ENCODE assay signal across 12 mouse cellular contexts in genomic region chr7:128022974-128023373, GRCm38 (mm10). TPM values are rescaled to one million over a fixed set of nuclear protein-coding genes. Genes with fewer than 3 reads are reported as not detected.
A peak's percentile ranks its signal among the peaks of the same experiment; 100 is the strongest.
DNase-seq lines count a peak whose midpoint lies in the region; ATAC-seq and TF ChIP-seq lines count a peak whose summit lies in the region.
"Had no signal": no experiment of that assay in that cellular context is flagged by ENCODE, and none has a peak within 500 bp of the region (broad histone marks: within the 10 kb centered on the region; RNA-seq: fewer than 3 reads in every experiment).

No protein-coding gene starts in this region.

- 66% methylated on average over 8 of the region's 8 CpGs for WGBS in heart, postnatal 0 days
- WGBS in heart, embryonic 10.5 days, result 57% methylated on average over 8 of the region's 8 CpGs
- WGBS in intestine, embryonic 16.5 days, result 63% methylated on average over 8 of the region's 8 CpGs
- 62% methylated on average over 8 of the region's 8 CpGs for whole genome bisulfite sequencing in kidney, embryonic 14.5 days

- H3K4me1 ChIP-seq in heart, postnatal 0 days (ENCODE audit: control insufficient read depth, insufficient read depth), result no peaks in the 10 kb centered on the region
- no peaks in the 10 kb centered on the region for H3K4me1 ChIP-seq in heart, embryonic 10.5 days
- no peaks in the 10 kb centered on the region for H3K4me1 ChIP-seq in intestine, embryonic 16.5 days (ENCODE audit: control insufficient read depth, insufficient read depth, low read length)
- no peaks in the 10 kb centered on the region for H3K4me1 ChIP-seq in kidney, embryonic 14.5 days (ENCODE audit: control insufficient read depth, insufficient read depth, low read length)

- TF ChIP-seq CTCF in heart, postnatal 0 days (IDR thresholded peaks at IDR 0.05; ENCODE audit: low read depth), result no peak; the same call in 1 of the 2 replicates

- ATAC-seq in heart, postnatal 0 days (ENCODE audit: insufficient read depth, low read depth), result no peak
- no peak for ATAC-seq in intestine, embryonic 16.5 days
- no peak for ATAC-seq in kidney, embryonic 14.5 days (ENCODE audit: low FRiP score, low TSS enrichment)
- ATAC-seq: forebrain, embryonic 14.5 days; inflammation-experienced regulatory T-cells, adult 6 months had no signal

- no peak overlapping the region for H3K9ac ChIP-seq in heart, postnatal 0 days (replicated peaks; ENCODE audit: low read depth, low read length)
- H3K9ac ChIP-seq in intestine, embryonic 16.5 days (ENCODE audit: low read depth, low read length), result no peak overlapping the region
- no peak overlapping the region for H3K9ac ChIP-seq in kidney, embryonic 14.5 days (ENCODE audit: low read depth, low read length)

- H3K4me3 ChIP-seq in heart, postnatal 0 days (ENCODE audit: low read depth, low read length), result no peak overlapping the region
- H3K4me3 ChIP-seq in heart, embryonic 10.5 days, result no peak overlapping the region
- H3K4me3 ChIP-seq in intestine, embryonic 16.5 days (ENCODE audit: low read length), result no peak overlapping the region
- H3K4me3 ChIP-seq in kidney, embryonic 14.5 days (ENCODE audit: low read length), result no peak overlapping the region

- peak overlapping the region; percentile 18; the same call in 1 of the 2 replicates for H3K27ac ChIP-seq in heart, postnatal 0 days (ENCODE audit: low read depth)
- no peak overlapping the region for H3K27ac ChIP-seq in heart, embryonic 10.5 days
- no peak overlapping the region for H3K27ac ChIP-seq in intestine, embryonic 16.5 days (ENCODE audit: low read length)
- no peak overlapping the region for H3K27ac ChIP-seq in kidney, embryonic 14.5 days (ENCODE audit: low read depth, low read length)

- H3K36me3 ChIP-seq in heart, postnatal 0 days (replicated peaks; ENCODE audit: control insufficient read depth, insufficient read depth, low read length), result no peaks in the 10 kb centered on the region
- H3K36me3 ChIP-seq in heart, embryonic 10.5 days, result no peaks in the 10 kb centered on the region
- H3K36me3 ChIP-seq in splenic B cell, adult 2 months (ENCODE audit: control insufficient read depth, insufficient read depth, low read length, poor library complexity, severe bottlenecking), result no peaks in the 10 kb centered on the region
- H3K36me3 ChIP-seq in intestine, embryonic 16.5 days (ENCODE audit: control insufficient read depth, insufficient read depth, low read length), result no peaks in the 10 kb centered on the region
- no peaks in the 10 kb centered on the region for H3K36me3 ChIP-seq in kidney, embryonic 14.5 days (ENCODE audit: control insufficient read depth, insufficient read depth, low read length)

- no peak for DNase-seq in heart, postnatal 0 days (ENCODE audit: low spot score)
- DNase-seq in heart, embryonic 10.5 days (ENCODE audit: low spot score), result no peak
- DNase-seq in retina, postnatal 1 day, result peak; percentile 15
- no peak for DNase-seq in retina, embryonic 14.5 days (ENCODE audit: low spot score)
- DNase-seq in R1 (ENCODE audit: low read depth, low spot score), result peak; percentile 81
- DNase-seq in splenic B cell, adult 2 months (ENCODE audit: low read depth, low spot score), result peak; percentile 48

- no peak for TF ChIP-seq EP300 in heart, postnatal 0 days (IDR thresholded peaks at IDR 0.05; ENCODE audit: low read depth)

- H3K9me3 ChIP-seq in heart, postnatal 0 days (replicated peaks; ENCODE audit: control insufficient read depth, low read length), result 0 out of 2 replicates have a peak, but pooled peaks cover 3% of the 10 kb centered on the region
- H3K9me3 ChIP-seq in heart, embryonic 10.5 days, result no peaks in the 10 kb centered on the region
- H3K9me3 ChIP-seq in intestine, embryonic 16.5 days (ENCODE audit: control insufficient read depth, low read length), result no peaks in the 10 kb centered on the region
- no peaks in the 10 kb centered on the region for H3K9me3 ChIP-seq in kidney, embryonic 14.5 days (ENCODE audit: control insufficient read depth, low read length)

- no peaks in the 10 kb centered on the region for H3K27me3 ChIP-seq in heart, postnatal 0 days (ENCODE audit: control insufficient read depth, insufficient read depth, low read length)
- no peaks in the 10 kb centered on the region for H3K27me3 ChIP-seq in heart, embryonic 10.5 days (ENCODE audit: insufficient read depth, poor library complexity, severe bottlenecking)
- H3K27me3 ChIP-seq in splenic B cell, adult 2 months (ENCODE audit: control insufficient read depth, insufficient read depth, low read length, poor library complexity, severe bottlenecking), result no peaks in the 10 kb centered on the region
- H3K27me3 ChIP-seq in intestine, embryonic 16.5 days (replicated peaks; ENCODE audit: control insufficient read depth, insufficient read depth, low read length), result no peaks in the 10 kb centered on the region
- H3K27me3 ChIP-seq in kidney, embryonic 14.5 days (ENCODE audit: control insufficient read depth, insufficient read depth, low read length), result no peaks in the 10 kb centered on the region

- no peak overlapping the region for H3K4me2 ChIP-seq in heart, postnatal 0 days (ENCODE audit: low read depth, low read length)
- H3K4me2 ChIP-seq in intestine, embryonic 16.5 days (ENCODE audit: low read depth, low read length), result no peak overlapping the region
- no peak overlapping the region for H3K4me2 ChIP-seq in kidney, embryonic 14.5 days (replicated peaks; ENCODE audit: low read depth, low read length)

RNA-seq across cellular contexts. Expression of gene Trim72, which starts 19.2 kb away (rescaled TPM):
- 22.8 and 52.7 TPM in 2 replicates for total RNA-seq in heart, postnatal 0 days (2014; rRNA removed; ENCODE audit: low replicate concordance)
- polyA plus RNA-seq in heart, postnatal 0 days (2015; fragmentation: Nextera tagmentation; extraction: Ambion mirVana), result 2.2 and 2.3 TPM in 2 replicates
- 0.40 and 1.2 TPM in 2 replicates for polyA plus RNA-seq in heart, embryonic 10.5 days (2016; fragmentation: Nextera tagmentation; extraction: Ambion mirVana)
- 0.38 and 0.60 TPM in 2 replicates for polyA plus RNA-seq in intestine, embryonic 16.5 days (2015; fragmentation: Nextera tagmentation; extraction: Ambion mirVana)
- polyA plus RNA-seq in kidney, embryonic 14.5 days (2014; fragmentation: Nextera tagmentation; extraction: Ambion mirVana), result 0.14 TPM in 1 of 2 replicates, not detected in the other
- polyA plus RNA-seq: forebrain, embryonic 14.5 days; inflammation-experienced regulatory T-cells, adult 6 months; neural tube, embryonic 14.5 days had no signal

RNA-seq across cellular contexts. Expression of gene Pycard, which starts 29.3 kb away (rescaled TPM):
- 30.7 and 89.6 TPM in 2 replicates for total RNA-seq in heart, postnatal 0 days (2014; rRNA removed; ENCODE audit: low replicate concordance)
- polyA plus RNA-seq in heart, postnatal 0 days (2015; fragmentation: Nextera tagmentation; extraction: Ambion mirVana), result 43.0 and 46.4 TPM in 2 replicates
- 27.8 and 35.5 TPM in 2 replicates for polyA plus RNA-seq in heart, embryonic 10.5 days (2016; fragmentation: Nextera tagmentation; extraction: Ambion mirVana)
- polyA plus RNA-seq in intestine, embryonic 16.5 days (2015; fragmentation: Nextera tagmentation; extraction: Ambion mirVana), result 623 and 626 TPM in 2 replicates
- polyA plus RNA-seq in kidney, embryonic 14.5 days (2014; fragmentation: Nextera tagmentation; extraction: Ambion mirVana), result 39.5 and 47.3 TPM in 2 replicates

RNA-seq across cellular contexts. Expression of gene Itgam, which starts 39.5 kb away (rescaled TPM):
- total RNA-seq in heart, postnatal 0 days (2014; rRNA removed; ENCODE audit: low replicate concordance), result 0.38 and 1.9 TPM in 2 replicates
- 0.53 and 0.58 TPM in 2 replicates for polyA plus RNA-seq in heart, postnatal 0 days (2015; fragmentation: Nextera tagmentation; extraction: Ambion mirVana)
- 0.06 and 0.25 TPM in 2 replicates for polyA plus RNA-seq in heart, embryonic 10.5 days (2016; fragmentation: Nextera tagmentation; extraction: Ambion mirVana)
- 2.4 and 2.5 TPM in 2 replicates for polyA plus RNA-seq in intestine, embryonic 16.5 days (2015; fragmentation: Nextera tagmentation; extraction: Ambion mirVana)
- 0.14 and 0.54 TPM in 2 replicates for polyA plus RNA-seq in kidney, embryonic 14.5 days (2014; fragmentation: Nextera tagmentation; extraction: Ambion mirVana)

RNA-seq across cellular contexts. Expression of gene Gm49368, which starts 39.5 kb away (rescaled TPM):
- not detected in 2 replicates for total RNA-seq in heart, postnatal 0 days (2014; rRNA removed; ENCODE audit: low replicate concordance)
- polyA plus RNA-seq in heart, postnatal 0 days (2015; fragmentation: Nextera tagmentation; extraction: Ambion mirVana), result not detected in 2 replicates
- 0.09 TPM in 1 of 2 replicates, not detected in the other for polyA plus RNA-seq in heart, embryonic 10.5 days (2016; fragmentation: Nextera tagmentation; extraction: Ambion mirVana)
- polyA plus RNA-seq in intestine, embryonic 16.5 days (2015; fragmentation: Nextera tagmentation; extraction: Ambion mirVana), result not detected in 2 replicates
- polyA plus RNA-seq in kidney, embryonic 14.5 days (2014; fragmentation: Nextera tagmentation; extraction: Ambion mirVana), result not detected in 2 replicates
- total RNA-seq: layer of hippocampus, postnatal 10 days had no signal
- polyA plus RNA-seq: forebrain, embryonic 14.5 days; neural tube, embryonic 14.5 days had no signal

RNA-seq across cellular contexts. Expression of gene Fus, which starts 55.7 kb away (rescaled TPM):
- 25.8 and 33.4 TPM in 2 replicates for total RNA-seq in heart, postnatal 0 days (2014; rRNA removed; ENCODE audit: low replicate concordance)
- 134 and 175 TPM in 2 replicates for polyA plus RNA-seq in heart, postnatal 0 days (2015; fragmentation: Nextera tagmentation; extraction: Ambion mirVana)
- polyA plus RNA-seq in heart, embryonic 10.5 days (2016; fragmentation: Nextera tagmentation; extraction: Ambion mirVana), result 280 and 362 TPM in 2 replicates
- polyA plus RNA-seq in intestine, embryonic 16.5 days (2015; fragmentation: Nextera tagmentation; extraction: Ambion mirVana), result 204 and 215 TPM in 2 replicates
- polyA plus RNA-seq in kidney, embryonic 14.5 days (2014; fragmentation: Nextera tagmentation; extraction: Ambion mirVana), result 62.7 and 77.7 TPM in 2 replicates

Comparison
In these comparisons a context has a peak if more than half of its experiments do, and no peak if none do; other contexts are left out.
1. DNase-seq: peak in retina, postnatal 1 day (single experiment), R1 (single experiment) and splenic B cell, adult 2 months (single experiment); none in heart, postnatal 0 days (single experiment), heart, embryonic 10.5 days (single experiment) and retina, embryonic 14.5 days (single experiment).
2. RNA of gene Pycard, which starts 29.3 kb away (polyA plus RNA-seq): 623 to 626 TPM in intestine, embryonic 16.5 days; 43.0 to 46.4 TPM in heart, postnatal 0 days, 39.5 to 47.3 TPM in kidney, embryonic 14.5 days and 27.8 to 35.5 TPM in heart, embryonic 10.5 days; every median in the first group is over 10 times any median in the second.